Mouse (Mus musculus) kidney, embryonic 16.5 days (tissue): ENCODE measurements around the gene Trim37. TPM values are rescaled to one million over a fixed set of nuclear protein-coding genes. Genes with fewer than 3 reads are reported as not detected.

ENCODE experiments used
- ATAC-seq: fragments of 200-750 bp; cut with Nextera tagmentation; 2 replicates; pipeline ENCODE4 v1.8.0; 2017; ENCODE audit warnings: moderate TSS enrichment; ENCODE audit not compliant: low FRiP score, low TSS enrichment
- H3K27ac ChIP-seq: fragments of 300-500 bp; sonication (generic); 2 replicates; pipeline ENCODE4 v1.5.1; 2014; ENCODE audit warnings: low read length
- H3K27me3 ChIP-seq: fragments of 300-500 bp; sonication (generic); 2 replicates; pipeline ENCODE4 v1.6.1; 2014; ENCODE audit warnings: low read length, control low read depth, mixed read lengths; ENCODE audit not compliant: insufficient read depth
- H3K36me3 ChIP-seq: fragments of 300-500 bp; sonication (generic); 2 replicates; pipeline ENCODE4 v1.6.1; 2014; ENCODE audit warnings: low read length, control low read depth, mixed read lengths; ENCODE audit not compliant: insufficient read depth
- H3K4me1 ChIP-seq: fragments of 300-500 bp; sonication (generic); 2 replicates; pipeline ENCODE4 v1.6.1; 2014; ENCODE audit warnings: low read length, control low read depth, mixed read lengths; ENCODE audit not compliant: insufficient read depth
- H3K4me2 ChIP-seq: fragments of 300-500 bp; sonication (generic); replicated peaks from 2 replicates; pipeline ENCODE4 v1.6.1; 2014; ENCODE audit warnings: low read depth, low read length
- H3K4me3 ChIP-seq: fragments of 300-500 bp; sonication (generic); 2 replicates; pipeline ENCODE4 v1.5.1; 2014; ENCODE audit warnings: mild to moderate bottlenecking, low read length
- H3K9ac ChIP-seq: fragments of 300-500 bp; sonication (generic); replicated peaks from 2 replicates; pipeline ENCODE4 v1.6.1; 2014; ENCODE audit warnings: low read length
- H3K9me3 ChIP-seq: fragments of 300-500 bp; sonication (generic); 2 replicates; pipeline ENCODE4 v1.6.1; 2016; ENCODE audit warnings: low read length, control low read depth
- WGBS: fragments of 180-500 bp; shearing (Covaris S2); extraction: QIAGEN DNeasy Blood & Tissue Kit; methylation state at CpG from one replicate; pipeline ENCODE4 v1.1.7; 2014; 5-methylcytosine and 5-hydroxymethylcytosine counted together
- polyA plus RNA-seq: library from polyadenylated mRNA; unstranded; fragments of >200 nt; fragmentation: Nextera tagmentation; extraction: Ambion mirVana; gene quantifications from 2 replicates; pipeline ENCODE4 v1.2.1, GENCODE M21; 2015

Gene Trim37
- 29.0 and 31.5 TPM in 2 replicates for polyA plus RNA-seq

DNA sequence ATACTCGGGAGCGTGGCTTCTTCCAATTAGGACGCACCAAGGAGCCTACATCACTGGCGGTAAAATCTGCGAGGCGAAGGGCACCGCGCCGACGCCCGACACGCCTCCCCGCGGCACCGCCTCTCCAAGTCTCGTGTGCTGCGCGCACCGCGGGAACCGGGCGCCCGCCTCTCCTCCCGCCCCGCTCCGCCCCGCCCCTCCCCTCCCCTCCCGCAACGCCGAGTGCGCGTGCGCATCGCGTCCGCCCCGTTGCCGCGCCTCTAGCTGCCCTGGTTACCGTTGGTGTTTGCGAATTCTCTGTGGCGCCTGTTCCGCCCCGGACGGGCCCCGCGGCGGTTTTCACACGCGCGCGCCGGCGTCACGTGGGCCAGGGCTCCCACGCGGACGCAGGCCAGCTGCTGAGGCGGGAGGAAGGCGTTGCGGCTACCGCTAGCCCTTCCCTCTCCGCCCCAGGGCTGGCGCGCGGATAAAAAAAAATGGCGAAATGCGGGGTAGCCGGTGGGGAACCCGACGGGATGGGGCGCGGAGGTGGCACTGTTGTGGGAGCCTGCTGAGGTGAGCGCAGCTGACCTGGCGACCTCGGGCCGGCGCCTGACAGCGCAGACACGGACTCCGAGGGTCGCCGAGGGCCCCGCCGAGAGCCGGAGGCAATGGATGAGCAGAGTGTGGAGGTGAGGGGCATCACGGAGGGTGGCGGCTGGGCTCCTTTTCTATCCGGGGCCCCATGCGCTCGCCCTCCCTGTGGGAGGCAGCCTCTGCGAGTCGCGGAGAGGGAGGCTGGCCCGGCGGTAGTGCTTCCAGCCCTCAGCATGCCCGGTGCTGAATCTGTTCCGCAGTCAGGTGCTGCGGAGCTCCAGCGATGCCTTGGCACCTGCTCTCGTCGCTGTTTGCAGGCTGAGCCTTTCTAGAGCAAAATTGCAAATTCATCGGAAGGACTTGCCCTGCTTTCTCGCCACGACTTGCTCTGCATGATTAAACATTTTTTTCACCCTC lies at the start of gene Trim37:
Gene Trim37, plus strand, starts transcription at position 254 of the 993 bp plus-strand sequence.
- Histone ChIP-seq H3K27ac (peak within 1 kb of the TSS; percentile 92), H3K9me3 (no peaks in the 10 kb centered on the region), H3K36me3 (peaks cover 25% of the 10 kb centered on the region), H3K4me1 (peaks cover 19% of the 10 kb centered on the region), H3K9ac (peak within 1 kb of the TSS; percentile 83), H3K4me3 (peak within 1 kb of the TSS; percentile 96), H3K4me2 (peak within 1 kb of the TSS; percentile 81), H3K27me3 (no peaks in the 10 kb centered on the region)
- peak; percentile 95 for ATAC-seq
- WGBS, result under 1% methylated on average over 92 of the region's 105 CpGs

DNA sequence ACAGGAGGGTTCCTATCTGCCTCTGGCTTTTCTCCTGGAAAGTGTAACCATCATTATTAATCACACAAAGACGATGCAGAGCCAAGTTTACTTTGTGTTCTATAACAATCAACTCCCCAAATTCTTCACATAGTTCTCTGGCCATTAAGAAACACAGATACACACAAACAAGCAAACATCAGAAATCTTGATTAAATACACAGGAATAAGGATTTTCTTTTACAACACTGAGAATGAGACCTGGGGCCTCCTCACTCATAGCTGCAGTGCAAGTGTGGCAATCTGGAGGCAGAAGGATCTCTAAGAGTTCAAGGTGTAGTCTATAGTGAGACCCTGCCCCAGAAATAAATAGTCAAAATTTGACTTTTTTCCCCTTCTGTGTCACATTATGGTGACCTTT lies 43.2 kb upstream of the Trim37 start:
- Histone ChIP-seq H3K36me3 (peaks cover 49% of the 10 kb centered on the region), H3K4me1 (peaks cover 21% of the 10 kb centered on the region), H3K9me3 (no peaks in the 10 kb centered on the region), H3K27me3 (no peaks in the 10 kb centered on the region), H3K4me2 (no peak overlapping the region), H3K9ac (no peak overlapping the region), H3K27ac (no peak overlapping the region), H3K4me3 (no peak overlapping the region)
- no peak for ATAC-seq
- WGBS, result 78% methylated on average over 1 of the region's 1 CpGs

DNA sequence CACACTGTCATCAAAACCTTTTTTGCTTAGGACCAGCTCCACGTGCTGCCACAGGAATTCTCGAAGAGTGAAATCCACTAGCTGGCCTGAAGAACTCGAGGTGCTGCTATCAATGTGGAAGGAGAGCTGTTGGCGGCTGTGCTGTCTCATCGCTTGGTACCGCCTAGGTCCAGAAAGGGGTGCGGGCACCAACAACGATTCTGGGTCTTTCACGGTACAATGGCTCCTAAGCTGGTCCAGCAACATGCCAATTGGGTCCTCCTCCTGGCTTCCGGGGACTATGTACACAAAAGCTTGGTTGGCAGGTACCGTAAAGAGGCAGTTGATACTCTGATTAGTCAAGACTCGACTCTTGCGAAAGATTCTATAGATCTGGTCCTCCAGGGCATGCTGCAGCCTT lies 41.4 kb upstream of the Trim37 start:
- Histone ChIP-seq H3K4me1 (peaks cover 21% of the 10 kb centered on the region), H3K9me3 (no peaks in the 10 kb centered on the region), H3K27me3 (no peaks in the 10 kb centered on the region), H3K4me2 (peak overlapping the region; percentile 74), H3K9ac (no peak overlapping the region), H3K27ac (no peak overlapping the region), H3K4me3 (peak overlapping the region; percentile 76), H3K36me3 (peaks cover 38% of the 10 kb centered on the region)
- ATAC-seq, result no peak
- WGBS, result 90% methylated on average over 13 of the region's 13 CpGs

DNA sequence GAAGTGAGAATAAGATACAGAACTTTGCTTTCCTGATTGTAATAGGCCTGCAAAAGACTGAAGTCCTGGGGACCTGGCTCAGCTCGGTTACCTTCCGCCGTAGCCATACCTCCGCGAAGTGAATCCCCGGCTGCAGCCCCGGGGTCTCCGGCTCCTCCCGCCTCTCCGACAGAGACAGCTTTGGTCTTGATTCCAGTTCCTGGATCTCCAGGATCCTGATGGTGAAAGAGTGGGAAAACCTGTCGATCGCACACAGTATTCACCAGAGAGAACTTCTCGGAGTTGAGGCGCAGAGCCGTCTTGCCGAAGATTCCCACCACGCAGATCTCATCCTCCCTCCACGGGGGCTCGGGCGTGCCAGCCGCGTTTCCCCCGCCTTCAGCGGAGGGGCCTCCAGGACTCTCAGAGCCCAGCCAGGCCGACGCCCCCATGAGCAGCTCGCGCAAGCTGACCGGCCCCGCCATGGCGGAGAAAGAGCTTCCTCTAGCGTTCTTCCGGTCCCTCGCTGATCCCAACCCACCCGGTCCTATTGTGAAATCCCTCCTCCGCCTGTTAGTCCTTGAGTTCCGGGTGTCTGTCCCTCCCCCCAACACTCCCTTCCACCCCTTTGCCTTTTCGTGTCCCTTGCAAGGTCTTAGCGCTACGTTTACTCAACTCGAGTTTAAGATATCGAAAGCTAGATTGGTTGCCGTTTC lies 40.4 kb upstream of the Trim37 start, which contains the start of gene Smg8:
Gene Smg8, minus strand, starts transcription at position 485 of the 695 bp plus-strand sequence.
- Histone ChIP-seq H3K36me3 (peaks cover 41% of the 10 kb centered on the region), H3K4me3 (peak within 1 kb of the TSS; percentile 76), H3K9ac (peak within 1 kb of the TSS; percentile 86), H3K4me2 (peak within 1 kb of the TSS; percentile 74), H3K27me3 (no peaks in the 10 kb centered on the region), H3K27ac (peak within 1 kb of the TSS; percentile 50; the same call in 1 of the 2 replicates), H3K4me1 (peaks cover 21% of the 10 kb centered on the region), H3K9me3 (no peaks in the 10 kb centered on the region)
- WGBS, result under 1% methylated on average over 43 of the region's 43 CpGs
- peak; percentile 95 for ATAC-seq

DNA sequence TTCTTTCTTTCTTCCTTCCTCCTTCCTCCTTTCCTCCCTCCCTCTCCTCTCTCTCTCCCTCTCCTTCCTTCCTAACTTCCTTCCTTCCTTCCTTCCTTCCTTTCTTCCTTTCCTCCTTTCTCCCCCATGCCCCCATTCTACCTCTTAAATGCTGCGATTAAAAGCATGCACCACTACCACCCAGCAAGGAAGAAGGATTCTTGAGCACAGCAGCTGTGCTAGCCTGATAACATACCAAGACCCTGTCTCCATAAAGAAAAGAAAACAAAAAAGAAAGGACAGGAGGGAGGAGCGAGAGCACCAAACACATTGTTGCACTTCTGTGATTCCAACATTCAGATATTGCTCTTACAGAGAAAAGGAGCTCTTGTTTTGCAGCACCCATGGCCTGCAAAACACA lies 39.7 kb upstream of the Trim37 start:
- Histone ChIP-seq H3K9me3 (no peaks in the 10 kb centered on the region), H3K27ac (no peak overlapping the region; the same call in 1 of the 2 replicates), H3K4me3 (peak overlapping the region; percentile 76), H3K9ac (no peak overlapping the region), H3K4me1 (peaks cover 21% of the 10 kb centered on the region), H3K27me3 (no peaks in the 10 kb centered on the region), H3K36me3 (peaks cover 41% of the 10 kb centered on the region), H3K4me2 (peak overlapping the region; percentile 74)
- ATAC-seq, result no peak
- 48% methylated on average over 2 of the region's 2 CpGs for WGBS

DNA sequence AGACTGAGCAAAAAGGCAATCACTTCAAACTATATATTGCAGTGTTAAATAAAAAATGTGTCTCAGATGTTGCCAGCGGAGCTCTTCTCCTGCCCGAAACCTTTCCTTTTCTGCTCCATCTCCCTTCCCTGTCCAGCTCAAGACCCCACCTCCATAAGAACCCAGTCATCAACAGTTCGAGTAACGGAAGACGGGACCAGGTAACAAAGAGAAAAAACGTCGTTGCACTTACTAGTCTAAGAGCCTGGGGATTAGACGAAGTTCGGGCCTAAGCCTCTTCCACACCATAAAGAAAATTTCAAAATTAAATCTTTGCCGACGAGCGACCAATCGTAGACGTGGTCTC lies 18.5 kb upstream of the Trim37 start, which contains the start of gene Prr11:
Gene Prr11, minus strand, starts transcription at position 300 of the 346 bp plus-strand sequence.
- Histone ChIP-seq H3K4me1 (peaks cover 17% of the 10 kb centered on the region), H3K9me3 (no peaks in the 10 kb centered on the region), H3K9ac (peak within 1 kb of the TSS; percentile 94), H3K27ac (peak within 1 kb of the TSS; percentile 99), H3K4me3 (peak within 1 kb of the TSS; percentile 99), H3K27me3 (no peaks in the 10 kb centered on the region), H3K4me2 (peak within 1 kb of the TSS; percentile 69), H3K36me3 (peaks cover 28% of the 10 kb centered on the region)
- 1% methylated on average over 14 of the region's 14 CpGs for WGBS
- ATAC-seq, result no peak

DNA sequence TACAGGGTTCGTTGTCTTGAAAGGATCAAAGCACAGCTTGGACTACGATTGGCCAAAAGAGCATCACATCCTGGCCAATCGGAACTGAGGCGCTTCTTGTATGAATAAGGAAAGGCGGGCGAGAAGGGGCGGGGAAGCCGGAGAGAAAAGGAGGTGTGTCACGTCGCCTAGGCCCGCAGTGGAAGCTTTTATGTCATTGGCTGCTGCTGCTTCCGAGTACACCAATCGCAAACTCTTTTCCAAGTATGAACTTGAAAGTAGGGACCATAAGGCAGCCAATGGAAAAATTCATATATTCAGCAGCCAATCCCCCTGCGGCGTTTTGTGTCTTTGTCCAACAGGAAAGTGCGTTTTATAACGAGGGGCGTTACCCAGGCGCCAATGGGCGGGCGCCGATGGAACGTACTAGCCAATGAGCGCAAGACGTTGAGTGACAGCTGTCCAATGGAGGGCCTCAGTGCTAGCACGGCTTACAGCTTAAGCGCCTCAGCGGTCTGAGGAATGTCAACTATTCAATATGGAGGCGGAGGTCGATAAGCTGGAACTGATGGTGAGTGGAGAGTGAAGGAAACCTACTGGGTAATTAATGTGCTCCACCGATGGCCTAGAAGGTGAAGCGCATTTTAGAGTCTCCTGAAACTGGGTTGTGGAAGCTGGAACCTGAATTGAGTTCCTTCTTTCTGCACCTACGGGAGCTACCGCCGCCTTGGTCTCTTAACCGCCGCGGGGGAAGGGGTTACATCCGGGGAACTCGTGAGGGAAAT lies 17.9 kb upstream of the Trim37 start, which contains the start of gene Ska2:
Gene Ska2, plus strand, starts transcription at position 480 of the 764 bp plus-strand sequence.
- Histone ChIP-seq H3K4me1 (peaks cover 17% of the 10 kb centered on the region), H3K9ac (peak within 1 kb of the TSS; percentile 94), H3K27me3 (no peaks in the 10 kb centered on the region), H3K9me3 (no peaks in the 10 kb centered on the region), H3K4me2 (peak within 1 kb of the TSS; percentile 69), H3K27ac (peak within 1 kb of the TSS; percentile 99), H3K36me3 (peaks cover 25% of the 10 kb centered on the region), H3K4me3 (peak within 1 kb of the TSS; percentile 99)
- WGBS, result under 1% methylated on average over 40 of the region's 40 CpGs
- ATAC-seq, result peak; percentile 100

DNA sequence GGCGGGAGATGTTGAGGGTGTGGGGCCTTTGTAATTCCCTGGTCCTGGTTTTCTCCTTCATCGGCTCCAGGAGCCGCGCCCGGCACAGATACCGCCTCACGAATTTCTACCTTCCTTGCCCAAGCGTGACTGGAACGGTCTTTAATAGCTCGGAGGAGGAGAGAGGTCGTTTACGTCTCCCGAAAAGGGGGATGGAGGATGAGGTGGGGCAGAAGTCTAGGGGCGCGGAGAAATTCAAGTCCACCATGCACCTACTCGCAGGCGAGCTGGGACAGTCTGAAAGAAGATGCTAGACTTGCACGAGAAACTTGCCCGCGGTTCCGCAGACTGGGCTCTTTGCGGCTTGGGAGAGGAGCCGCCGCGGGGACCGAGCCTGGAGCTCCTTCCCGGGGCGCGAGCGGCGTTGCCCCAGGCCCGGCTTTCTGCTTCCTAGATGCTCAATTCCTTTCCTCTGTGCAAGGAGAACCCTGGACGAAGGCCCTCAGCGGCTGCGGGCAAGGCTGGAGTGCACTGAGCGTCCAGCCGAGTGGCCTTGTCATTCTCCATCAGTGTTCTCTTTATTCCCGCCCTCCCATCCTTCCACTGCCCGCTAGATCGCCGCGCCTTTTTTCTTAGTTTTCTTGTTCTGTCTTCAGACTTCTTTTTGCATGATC lies 17.2 kb upstream of the Trim37 start:
- Histone ChIP-seq H3K27ac (peak overlapping the region; percentile 99), H3K4me2 (peak overlapping the region; percentile 69), H3K36me3 (peaks cover 19% of the 10 kb centered on the region), H3K9ac (peak overlapping the region; percentile 94), H3K4me1 (peaks cover 17% of the 10 kb centered on the region), H3K9me3 (no peaks in the 10 kb centered on the region), H3K27me3 (no peaks in the 10 kb centered on the region), H3K4me3 (peak overlapping the region; percentile 99)
- under 1% methylated on average over 42 of the region's 42 CpGs for WGBS
- no peak for ATAC-seq
